Mouse (Mus musculus): ENCODE measurements at regions not wholly inside any gene's neighbourhood (a gene's known extent, or its start where the extent isn't known, plus 50 kb on each side); places are given as distances from the start of the nearest gene placed in this dataset.
"Not testable (repeated sequence)": the region's sequence is repeated elsewhere in the genome, so short reads cannot be mapped to it uniquely, and the experiment has no call there.

GRCm38 (mm10) chr2:16811401-16812281, 455.5 kb downstream of the Plxdc2 start:
- DNase-seq (ENCODE audit: extremely low spot score) = not testable (repeated sequence)

GRCm38 (mm10) chr2:16820442-16820841, 464.3 kb downstream of the Plxdc2 start:
- DNase-seq (ENCODE audit: extremely low spot score) = no peak

GRCm38 (mm10) chr2:16824681-16825230, 468.7 kb downstream of the Plxdc2 start:
- DNase-seq (ENCODE audit: extremely low spot score) = no peak

- DNase-seq (ENCODE audit: extremely low spot score) = no peak
Measured at GRCm38 (mm10) chr2:16827266-16827665, 471.2 kb downstream of the Plxdc2 start.

- DNase-seq (ENCODE audit: extremely low spot score) = no peak
Measured at GRCm38 (mm10) chr2:16835960-16836359, 479.9 kb downstream of the Plxdc2 start.

GRCm38 (mm10) chr2:16838718-16839117, 482.6 kb downstream of the Plxdc2 start:
- no peak for DNase-seq (ENCODE audit: extremely low spot score)

GRCm38 (mm10) chr2:16849916-16850315, 493.8 kb downstream of the Plxdc2 start:
- DNase-seq (ENCODE audit: extremely low spot score) = no peak

GRCm38 (mm10) chr2:16860056-16860455, 504.0 kb downstream of the Plxdc2 start:
- no peak for DNase-seq (ENCODE audit: extremely low spot score)

- DNase-seq (ENCODE audit: extremely low spot score) = no peak
Measured at GRCm38 (mm10) chr2:16866163-16866852, 510.2 kb downstream of the Plxdc2 start.

GRCm38 (mm10) chr2:16892381-16892780, 536.3 kb downstream of the Plxdc2 start:
- DNase-seq (ENCODE audit: extremely low spot score) = not testable (repeated sequence)

- no peak for DNase-seq (ENCODE audit: extremely low spot score)
Measured at GRCm38 (mm10) chr2:16909246-16910038, 553.3 kb downstream of the Plxdc2 start.

GRCm38 (mm10) chr2:16914633-16915032, 558.5 kb downstream of the Plxdc2 start:
- DNase-seq (ENCODE audit: extremely low spot score) = peak; percentile 5

- no peak for DNase-seq (ENCODE audit: extremely low spot score)
Measured at GRCm38 (mm10) chr2:16929974-16930373, 573.9 kb downstream of the Plxdc2 start.

- DNase-seq (ENCODE audit: extremely low spot score) = no peak
Measured at GRCm38 (mm10) chr2:16959432-16959831, 603.3 kb downstream of the Plxdc2 start.

GRCm38 (mm10) chr2:16977380-16977779, 621.3 kb downstream of the Plxdc2 start:
- peak; percentile 19 for DNase-seq (ENCODE audit: extremely low spot score)

GRCm38 (mm10) chr2:16982823-16983222, 626.7 kb downstream of the Plxdc2 start:
- DNase-seq (ENCODE audit: extremely low spot score) = no peak

- no peak for DNase-seq (ENCODE audit: extremely low spot score)
Measured at GRCm38 (mm10) chr2:16983583-16984221, 627.6 kb downstream of the Plxdc2 start.

Data from embryo, embryonic 9.5 days (tissue).